Mouse (Mus musculus): ENCODE measurements around the gene Ptprf. TPM values are rescaled to one million over a fixed set of nuclear protein-coding genes. Genes with fewer than 3 reads are reported as not detected.

Gene Ptprf
- polyA plus RNA-seq, 1 experiment from 2014 or later: 86.0 TPM

DNA sequence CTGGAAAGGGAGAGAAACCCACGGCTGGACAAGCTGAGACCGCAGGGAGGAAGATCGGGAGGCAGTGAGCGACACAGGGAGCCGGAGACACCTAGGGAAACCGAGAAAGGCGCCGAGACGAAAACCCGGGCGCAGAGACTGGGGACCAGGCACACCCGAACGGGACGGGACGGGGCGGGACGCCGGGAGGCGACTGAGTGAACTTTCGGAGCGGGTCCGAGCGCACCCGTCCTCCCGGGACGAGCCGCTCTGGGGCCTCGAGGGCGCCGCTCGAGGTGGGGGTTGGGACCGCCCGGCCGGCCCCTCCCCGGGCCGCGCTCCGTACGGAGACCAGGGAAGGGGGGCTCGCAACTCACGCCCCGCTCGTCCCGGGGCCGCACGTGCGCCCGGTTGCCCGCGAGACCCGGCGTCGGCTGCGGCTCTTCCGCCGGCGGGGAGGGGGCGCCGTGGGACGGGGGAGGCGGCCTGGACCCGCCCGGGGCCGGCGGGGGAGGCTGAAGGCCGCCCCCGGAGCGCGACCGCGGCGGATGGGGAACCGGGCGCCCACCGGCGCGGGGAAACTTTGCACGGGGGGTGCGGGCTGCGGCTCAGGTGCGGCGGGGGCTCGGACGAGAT lies 682 bp downstream of the Ptprf start:
- H3K4me2 ChIP-seq (ENCODE audit: low read depth, low read length): peak overlapping the region; percentile 74
- H3K4me1 ChIP-seq (ENCODE audit: control insufficient read depth, insufficient read depth, low read length): peaks cover 40% of the 10 kb centered on the region
- no peaks in the 10 kb centered on the region for H3K9me3 ChIP-seq (replicated peaks; ENCODE audit: control insufficient read depth, low read length)
- peak; percentile 30; the same call in 1 of the 2 replicates for ATAC-seq (ENCODE audit: insufficient read depth, low FRiP score)
- peak overlapping the region; percentile 91 for H3K27ac ChIP-seq (ENCODE audit: low read length)
- peak overlapping the region; percentile 96 for H3K9ac ChIP-seq (ENCODE audit: low read length)
- peak overlapping the region; percentile 62 for H3K4me3 ChIP-seq (replicated peaks; ENCODE audit: low read length)
- H3K27me3 ChIP-seq (ENCODE audit: control insufficient read depth, insufficient read depth, low read length): no peaks in the 10 kb centered on the region
- under 1% methylated on average over 65 of the region's 84 CpGs for WGBS
- no peaks in the 10 kb centered on the region for H3K36me3 ChIP-seq (ENCODE audit: control insufficient read depth, insufficient read depth, low read length)

GRCm38 (mm10) chr4:118289960-118290415 lies 1.2 kb downstream of the Ptprf start:
- no peak for ATAC-seq (ENCODE audit: insufficient read depth, low FRiP score)
- Histone ChIP-seq H3K4me1 (ENCODE audit: control insufficient read depth, insufficient read depth, low read length) (peaks cover 40% of the 10 kb centered on the region), H3K27me3 (ENCODE audit: control insufficient read depth, insufficient read depth, low read length) (no peaks in the 10 kb centered on the region), H3K36me3 (ENCODE audit: control insufficient read depth, insufficient read depth, low read length) (no peaks in the 10 kb centered on the region), H3K4me3 (replicated peaks; ENCODE audit: low read length) (peak overlapping the region; percentile 62), H3K4me2 (ENCODE audit: low read depth, low read length) (peak overlapping the region; percentile 74), H3K9ac (ENCODE audit: low read length) (peak overlapping the region; percentile 96), H3K9me3 (replicated peaks; ENCODE audit: control insufficient read depth, low read length) (no peaks in the 10 kb centered on the region), H3K27ac (ENCODE audit: low read length) (peak overlapping the region; percentile 91)
- WGBS: 2% methylated on average over 12 of the region's 12 CpGs

DNA sequence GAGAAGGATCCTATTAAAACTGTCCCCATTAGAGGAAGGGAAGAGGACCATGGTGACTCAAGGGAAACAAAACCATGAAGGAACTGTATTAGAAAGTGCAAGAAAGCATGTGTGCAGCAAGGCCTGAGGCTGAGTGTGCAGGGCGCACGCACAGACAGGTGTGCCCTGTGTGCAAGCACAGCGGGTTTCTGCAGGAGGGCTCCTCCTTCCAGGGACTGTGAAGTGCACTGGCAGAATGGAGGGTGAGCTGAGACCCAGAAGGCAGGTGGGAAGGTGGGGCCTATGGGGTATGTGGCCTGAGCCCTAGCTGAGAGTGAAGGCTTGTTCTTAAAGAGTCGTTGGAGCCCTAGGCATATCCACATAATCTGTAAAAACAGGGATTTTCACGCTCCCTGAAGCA lies 1.9 kb downstream of the Ptprf start:
- no peak for ATAC-seq (ENCODE audit: insufficient read depth, low FRiP score)

GRCm38 (mm10) chr4:118288531-118288930 lies 2.7 kb downstream of the Ptprf start:
- H3K27ac ChIP-seq (ENCODE audit: low read length): peak overlapping the region; percentile 91
- H3K36me3 ChIP-seq (ENCODE audit: control insufficient read depth, insufficient read depth, low read length): no peaks in the 10 kb centered on the region
- 48% methylated on average over 6 of the region's 6 CpGs for WGBS
- H3K4me1 ChIP-seq (ENCODE audit: control insufficient read depth, insufficient read depth, low read length): peaks cover 42% of the 10 kb centered on the region
- ATAC-seq (ENCODE audit: insufficient read depth, low FRiP score): no peak
- peak overlapping the region; percentile 96 for H3K9ac ChIP-seq (ENCODE audit: low read length)
- no peaks in the 10 kb centered on the region for H3K27me3 ChIP-seq (ENCODE audit: control insufficient read depth, insufficient read depth, low read length)
- no peaks in the 10 kb centered on the region for H3K9me3 ChIP-seq (replicated peaks; ENCODE audit: control insufficient read depth, low read length)
- peak overlapping the region; percentile 74 for H3K4me2 ChIP-seq (ENCODE audit: low read depth, low read length)
- H3K4me3 ChIP-seq (replicated peaks; ENCODE audit: low read length): peak overlapping the region; percentile 62

More for the DNA sequence above, 1.9 kb downstream of the Ptprf start:
- H3K9ac ChIP-seq (ENCODE audit: low read length): peak overlapping the region; percentile 96
- 36% methylated on average over 5 of the region's 5 CpGs for WGBS
- H3K36me3 ChIP-seq (ENCODE audit: control insufficient read depth, insufficient read depth, low read length): no peaks in the 10 kb centered on the region
- H3K4me2 ChIP-seq (ENCODE audit: low read depth, low read length): peak overlapping the region; percentile 74
- peak overlapping the region; percentile 91 for H3K27ac ChIP-seq (ENCODE audit: low read length)
- peaks cover 42% of the 10 kb centered on the region for H3K4me1 ChIP-seq (ENCODE audit: control insufficient read depth, insufficient read depth, low read length)
- H3K9me3 ChIP-seq (replicated peaks; ENCODE audit: control insufficient read depth, low read length): no peaks in the 10 kb centered on the region
- H3K4me3 ChIP-seq (replicated peaks; ENCODE audit: low read length): peak overlapping the region; percentile 62
- no peaks in the 10 kb centered on the region for H3K27me3 ChIP-seq (ENCODE audit: control insufficient read depth, insufficient read depth, low read length)

- Histone ChIP-seq H3K36me3 (ENCODE audit: control insufficient read depth, insufficient read depth, low read length) (no peaks in the 10 kb centered on the region; the same call in 1 of the 2 replicates), H3K4me1 (ENCODE audit: control insufficient read depth, insufficient read depth, low read length) (peaks cover 40% of the 10 kb centered on the region), H3K4me3 (replicated peaks; ENCODE audit: low read length) (no peak overlapping the region), H3K27me3 (ENCODE audit: control insufficient read depth, insufficient read depth, low read length) (no peaks in the 10 kb centered on the region), H3K9me3 (replicated peaks; ENCODE audit: control insufficient read depth, low read length) (no peaks in the 10 kb centered on the region), H3K4me2 (ENCODE audit: low read depth, low read length) (no peak overlapping the region), H3K9ac (ENCODE audit: low read length) (peak overlapping the region; percentile 8; the same call in 1 of the 2 replicates), H3K27ac (ENCODE audit: low read length) (peak overlapping the region; percentile 26)
- 0 out of 2 replicates have a peak, but pooled peaks have one; percentile 4 for ATAC-seq (ENCODE audit: insufficient read depth, low FRiP score)
- WGBS: 64% methylated on average over 5 of the region's 5 CpGs
Measured at GRCm38 (mm10) chr4:118286202-118286601, 5.0 kb downstream of the Ptprf start.

- H3K9ac ChIP-seq (ENCODE audit: low read length): no peak overlapping the region
- no peaks in the 10 kb centered on the region; the same call in none of the 2 replicates for H3K36me3 ChIP-seq (ENCODE audit: control insufficient read depth, insufficient read depth, low read length)
- ATAC-seq (ENCODE audit: insufficient read depth, low FRiP score): no peak
- no peak overlapping the region for H3K4me3 ChIP-seq (replicated peaks; ENCODE audit: low read length)
- whole genome bisulfite sequencing: 23% methylated on average over 1 of the region's 1 CpGs
- H3K27ac ChIP-seq (ENCODE audit: low read length): peak overlapping the region; percentile 21
- no peaks in the 10 kb centered on the region for H3K9me3 ChIP-seq (replicated peaks; ENCODE audit: control insufficient read depth, low read length)
- no peak overlapping the region for H3K4me2 ChIP-seq (ENCODE audit: low read depth, low read length)
- H3K27me3 ChIP-seq (ENCODE audit: control insufficient read depth, insufficient read depth, low read length): no peaks in the 10 kb centered on the region
- H3K4me1 ChIP-seq (ENCODE audit: control insufficient read depth, insufficient read depth, low read length): peaks cover 34% of the 10 kb centered on the region
Measured at GRCm38 (mm10) chr4:118282182-118282562, 9.0 kb downstream of the Ptprf start.

GRCm38 (mm10) chr4:118281444-118282181 lies 9.6 kb downstream of the Ptprf start:
- ATAC-seq (ENCODE audit: insufficient read depth, low FRiP score): no peak
- no peaks in the 10 kb centered on the region for H3K9me3 ChIP-seq (replicated peaks; ENCODE audit: control insufficient read depth, low read length)
- no peaks in the 10 kb centered on the region; the same call in none of the 2 replicates for H3K36me3 ChIP-seq (ENCODE audit: control insufficient read depth, insufficient read depth, low read length)
- no peak overlapping the region for H3K4me3 ChIP-seq (replicated peaks; ENCODE audit: low read length)
- no peak overlapping the region for H3K4me2 ChIP-seq (ENCODE audit: low read depth, low read length)
- H3K9ac ChIP-seq (ENCODE audit: low read length): no peak overlapping the region
- H3K4me1 ChIP-seq (ENCODE audit: control insufficient read depth, insufficient read depth, low read length): peaks cover 35% of the 10 kb centered on the region
- H3K27ac ChIP-seq (ENCODE audit: low read length): peak overlapping the region; percentile 13; the same call in 1 of the 2 replicates
- H3K27me3 ChIP-seq (ENCODE audit: control insufficient read depth, insufficient read depth, low read length): no peaks in the 10 kb centered on the region
- WGBS: 68% methylated on average over 13 of the region's 13 CpGs

GRCm38 (mm10) chr4:118280506-118280905 lies 10.7 kb downstream of the Ptprf start:
- no peaks in the 10 kb centered on the region for H3K9me3 ChIP-seq (replicated peaks; ENCODE audit: control insufficient read depth, low read length)
- peaks cover 46% of the 10 kb centered on the region for H3K4me1 ChIP-seq (ENCODE audit: control insufficient read depth, insufficient read depth, low read length)
- H3K27ac ChIP-seq (ENCODE audit: low read length): peak overlapping the region; percentile 46
- no peak overlapping the region for H3K4me2 ChIP-seq (ENCODE audit: low read depth, low read length)
- 70% methylated on average over 7 of the region's 7 CpGs for WGBS
- H3K4me3 ChIP-seq (replicated peaks; ENCODE audit: low read length): no peak overlapping the region
- H3K36me3 ChIP-seq (ENCODE audit: control insufficient read depth, insufficient read depth, low read length): no peaks in the 10 kb centered on the region; the same call in none of the 2 replicates
- peak overlapping the region; percentile 44; the same call in 1 of the 2 replicates for H3K9ac ChIP-seq (ENCODE audit: low read length)
- H3K27me3 ChIP-seq (ENCODE audit: control insufficient read depth, insufficient read depth, low read length): no peaks in the 10 kb centered on the region
- no peak for ATAC-seq (ENCODE audit: insufficient read depth, low FRiP score)

Measured in stomach, embryonic 16.5 days (tissue).